Mouse (Mus musculus) liver, adult 2 months (tissue): ENCODE data around the gene Csmd2. TPM values are rescaled to one million over a fixed set of nuclear protein-coding genes. Genes with fewer than 3 reads are reported as not detected.

Source experiments
- DNase-seq: peaks from one replicate; pipeline ENCODE4 v3.0.0-alpha.2; 2011; ENCODE audit warnings: low read depth, low spot score; ENCODE audit errors: extremely low read depth
- H3K27ac ChIP-seq: fragments of 200-500 bp; replicated peaks from 2 replicates; pipeline ENCODE4 v1.5.1; 2012; ENCODE audit warnings: low read depth, mild to moderate bottlenecking, control low read depth, inconsistent platforms, low read length; ENCODE audit not compliant: insufficient read depth
- H3K27me3 ChIP-seq: fragments of 200-500 bp; 2 replicates; pipeline ENCODE4 v1.6.1; 2012; ENCODE audit warnings: mild to moderate bottlenecking, moderate library complexity, low read length, inconsistent platforms; ENCODE audit not compliant: control insufficient read depth, insufficient read depth
- H3K36me3 ChIP-seq: fragments of 200-500 bp; 2 replicates; pipeline ENCODE4 v1.6.1; 2012; ENCODE audit warnings: low read length, inconsistent platforms; ENCODE audit not compliant: control insufficient read depth, insufficient read depth
- H3K4me1 ChIP-seq: fragments of 200-500 bp; 2 replicates; pipeline ENCODE4 v1.6.1; 2011; ENCODE audit warnings: low read length; ENCODE audit not compliant: control insufficient read depth, insufficient read depth
- H3K4me3 ChIP-seq: fragments of 200-500 bp; 2 replicates; pipeline ENCODE4 v1.5.1; 2011; ENCODE audit warnings: low read depth, mild to moderate bottlenecking, control low read depth, low read length, moderate library complexity; ENCODE audit not compliant: insufficient read depth
- H3K79me2 ChIP-seq: fragments of 200-500 bp; 2 replicates; pipeline ENCODE4 v1.6.1; 2012; ENCODE audit warnings: inconsistent platforms, mild to moderate bottlenecking, low read length, moderate library complexity; ENCODE audit not compliant: control insufficient read depth, insufficient read depth
- H3K9ac ChIP-seq: fragments of 200-500 bp; 2 replicates; pipeline ENCODE4 v1.6.1; 2012; ENCODE audit warnings: low read depth, mild to moderate bottlenecking, control low read depth, inconsistent platforms, low read length
- CTCF ChIP-seq: fragments of 200-500 bp; IDR thresholded peaks from 2 replicates; pipeline ENCODE4 v1.5.1; 2011; ENCODE audit warnings: low read depth, low read length, control low read depth
- POLR2A ChIP-seq: fragments of 200-500 bp; IDR thresholded peaks from 2 replicates; pipeline ENCODE4 v1.6.1; 2011; ENCODE audit warnings: low read length, control low read depth; ENCODE audit not compliant: insufficient read depth; ENCODE audit errors: extremely low read depth
- WGBS: fragments of 180-500 bp; shearing (Covaris S2); methylation state at CpG from one replicate; pipeline ENCODE4 v1.1.7; 2018; 5-methylcytosine and 5-hydroxymethylcytosine counted together
- polyA plus RNA-seq: library from polyadenylated mRNA; depleted of rRNA; stranded (reverse); fragments of >200 nt; gene quantifications from 2 replicates; pipeline ENCODE4 v1.2.3, GENCODE M21; 2012
- total RNA-seq: library from RNA; depleted of rRNA; stranded (reverse); fragments of >200 nt; gene quantifications from 2 replicates; pipeline ENCODE4 v1.2.3, GENCODE M21; 2014

Gene Csmd2
- total and polyA plus RNA-seq, 2 experiments = not detected

- TF ChIP-seq CTCF (no peak), POLR2A (no peak)
- no peaks in the 10 kb centered on the region for H3K36me3 ChIP-seq
- H3K9ac ChIP-seq = no peak overlapping the region
- WGBS = 52% methylated on average over 2 of the region's 2 CpGs
- no peaks in the 10 kb centered on the region for H3K4me1 ChIP-seq
- DNase-seq = no peak
- H3K79me2 ChIP-seq = no peaks in the 10 kb centered on the region
- no peaks in the 10 kb centered on the region; the same call in 1 of the 2 replicates for H3K27me3 ChIP-seq
- H3K27ac ChIP-seq = no peak overlapping the region
- no peak overlapping the region for H3K4me3 ChIP-seq
These were observed 254.2 kb downstream of the Csmd2 start for GRCm38 (mm10) chr4:128241854-128242356.

GRCm38 (mm10) chr4:128245201-128245600 is 257.5 kb downstream of the Csmd2 start:
- H3K36me3 ChIP-seq = no peaks in the 10 kb centered on the region
- TF ChIP-seq CTCF = no peak
- no peak for TF ChIP-seq POLR2A
- no peaks in the 10 kb centered on the region for H3K79me2 ChIP-seq
- no peaks in the 10 kb centered on the region for H3K4me1 ChIP-seq
- no peaks in the 10 kb centered on the region; the same call in 1 of the 2 replicates for H3K27me3 ChIP-seq
- H3K9ac ChIP-seq = no peak overlapping the region
- H3K27ac ChIP-seq = no peak overlapping the region
- no peak overlapping the region for H3K4me3 ChIP-seq
- 10% methylated on average over 2 of the region's 2 CpGs for WGBS
- no peak for DNase-seq

GRCm38 (mm10) chr4:128248676-128249075 is 261.0 kb downstream of the Csmd2 start:
- WGBS = 7% methylated on average over 5 of the region's 5 CpGs
- Histone ChIP-seq H3K36me3 (no peaks in the 10 kb centered on the region), H3K4me3 (no peak overlapping the region), H3K9ac (no peak overlapping the region), H3K27me3 (no peaks in the 10 kb centered on the region), H3K79me2 (no peaks in the 10 kb centered on the region), H3K4me1 (no peaks in the 10 kb centered on the region), H3K27ac (no peak overlapping the region)
- TF ChIP-seq POLR2A = no peak
- TF ChIP-seq CTCF = no peak
- DNase-seq = no peak

GRCm38 (mm10) chr4:128259211-128259610 is 271.6 kb downstream of the Csmd2 start:
- no peak for DNase-seq
- Histone ChIP-seq H3K4me3 (no peak overlapping the region), H3K9ac (no peak overlapping the region), H3K4me1 (no peaks in the 10 kb centered on the region), H3K79me2 (no peaks in the 10 kb centered on the region), H3K27ac (no peak overlapping the region), H3K27me3 (no peaks in the 10 kb centered on the region), H3K36me3 (no peaks in the 10 kb centered on the region)
- 81% methylated on average over 5 of the region's 5 CpGs for WGBS
- TF ChIP-seq POLR2A = no peak
- TF ChIP-seq CTCF = no peak

- no peak for DNase-seq
- H3K27ac ChIP-seq = no peak within 1 kb of the TSS
- no peaks in the 10 kb centered on the region for H3K27me3 ChIP-seq
- H3K9ac ChIP-seq = no peak within 1 kb of the TSS
- TF ChIP-seq CTCF (no peak), POLR2A (no peak)
- H3K4me3 ChIP-seq = no peak within 1 kb of the TSS
- H3K4me1 ChIP-seq = no peaks in the 10 kb centered on the region
- H3K79me2 ChIP-seq = no peaks in the 10 kb centered on the region
- WGBS = 71% methylated on average over 8 of the region's 8 CpGs
- no peaks in the 10 kb centered on the region for H3K36me3 ChIP-seq
These were observed 273.4 kb downstream of the Csmd2 start, which contains the start of gene Hmgb4 for GRCm38 (mm10) chr4:128260907-128261560. TSS of gene Hmgb4 (minus strand) at chr4:128260957.

GRCm38 (mm10) chr4:128264491-128264890 is 276.8 kb downstream of the Csmd2 start:
- Histone ChIP-seq H3K4me3 (no peak overlapping the region), H3K4me1 (no peaks in the 10 kb centered on the region), H3K9ac (no peak overlapping the region), H3K27ac (no peak overlapping the region), H3K79me2 (no peaks in the 10 kb centered on the region), H3K27me3 (no peaks in the 10 kb centered on the region), H3K36me3 (no peaks in the 10 kb centered on the region)
- TF ChIP-seq CTCF (no peak), POLR2A (no peak)
- DNase-seq = no peak
- WGBS = 79% methylated on average over 5 of the region's 5 CpGs
